Mouse (Mus musculus): Measurements from ENCODE around the gene Dnah8. TPM values are rescaled to one million over a fixed set of nuclear protein-coding genes. Genes with fewer than 3 reads are reported as not detected.

Dnah8 gene
- polyA plus RNA-seq, 1 experiment = 1.2 TPM

DNA sequence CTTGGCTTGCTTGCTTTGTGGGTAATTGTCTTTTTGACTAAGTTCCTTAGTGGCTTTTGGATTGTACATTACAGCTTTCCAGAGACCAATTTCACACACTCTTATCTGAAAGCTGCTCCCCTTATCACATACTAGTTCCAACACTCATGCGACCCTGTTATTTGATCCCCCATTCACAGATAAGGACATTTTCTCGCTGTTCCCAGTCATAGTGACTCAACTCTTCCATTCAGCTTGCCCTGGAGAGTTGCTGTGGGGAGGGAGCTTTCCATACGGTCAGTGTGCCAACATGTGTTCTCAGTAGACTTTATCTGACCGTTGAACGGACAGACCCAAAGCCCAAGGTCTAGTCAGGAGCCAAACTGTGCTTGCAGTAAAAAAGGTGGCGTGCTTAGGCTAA lies 197.0 kb downstream of the Dnah8 start:
- no peak for DNase-seq (ENCODE audit: low read depth)

DNA sequence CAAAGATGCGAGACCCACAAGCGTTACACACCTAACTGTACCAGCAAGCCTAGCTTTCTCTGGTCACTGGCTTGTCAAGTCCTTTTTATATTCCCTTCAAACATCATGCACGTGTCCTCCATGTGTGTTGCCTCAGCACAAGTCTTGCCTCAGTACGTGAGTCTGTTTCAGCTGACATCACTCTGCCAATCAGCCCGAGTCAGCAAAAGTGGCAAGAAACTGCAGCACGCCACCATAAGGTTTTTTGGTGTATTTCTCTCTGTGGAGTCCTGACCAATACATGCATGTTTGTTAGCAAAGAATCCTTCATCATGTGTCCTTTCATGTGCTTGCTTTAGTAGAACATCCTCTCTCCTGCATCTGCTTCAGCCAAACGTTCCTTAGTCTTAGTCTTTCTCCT lies 200.3 kb downstream of the Dnah8 start:
- no peak for DNase-seq (ENCODE audit: low read depth)

DNA sequence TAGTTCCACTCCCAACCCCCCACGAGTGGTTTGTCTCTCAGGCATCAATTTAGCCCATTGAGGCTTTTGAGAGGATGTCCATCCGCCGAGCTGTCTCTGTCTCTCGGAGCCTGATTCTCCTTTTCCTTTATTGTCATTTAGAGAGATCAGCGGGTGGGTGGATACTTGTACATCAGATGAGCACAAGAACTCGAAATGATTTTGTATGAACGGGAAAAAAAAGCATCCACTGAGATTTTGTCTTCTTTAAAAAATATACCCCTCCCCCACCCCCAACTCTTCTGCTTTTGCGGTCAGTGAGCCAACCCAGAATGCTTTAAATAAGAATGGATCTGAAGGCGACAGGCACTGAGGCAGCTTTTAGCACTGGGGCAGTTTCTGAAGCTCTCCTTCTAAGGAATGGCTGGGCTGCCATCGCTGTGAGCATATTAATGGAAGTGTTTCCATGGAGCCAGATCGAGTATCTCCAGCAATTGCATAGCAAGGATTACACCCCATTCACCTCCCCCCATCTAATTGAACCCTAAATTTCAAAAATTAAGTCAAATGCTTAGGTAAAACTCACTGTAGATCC lies 201.7 kb downstream of the Dnah8 start:
- no peak for DNase-seq (ENCODE audit: low read depth)

DNA sequence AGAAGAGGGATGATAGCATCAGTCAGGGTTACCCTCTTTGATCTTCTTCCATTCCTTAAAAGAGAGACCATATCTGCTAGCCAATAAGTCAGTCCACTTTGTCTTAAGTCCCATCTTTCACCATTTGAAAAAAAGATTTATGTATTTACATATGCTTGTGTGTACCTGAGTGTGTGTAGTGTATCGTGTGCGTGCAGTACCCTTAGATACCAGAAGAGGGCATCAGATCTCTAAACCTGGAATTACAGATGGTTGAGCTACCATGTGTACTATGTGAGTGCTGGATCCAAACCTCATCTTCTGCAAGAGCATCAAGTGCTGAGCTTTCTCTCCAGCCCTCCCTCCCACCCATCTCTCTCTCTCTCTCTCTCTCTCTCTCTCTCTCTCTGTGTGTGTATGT lies 207.0 kb downstream of the Dnah8 start:
- DNase-seq (ENCODE audit: low read depth) = no peak

GRCm38 (mm10) chr17:30835419-30835818 lies 211.3 kb downstream of the Dnah8 start:
- DNase-seq (ENCODE audit: low read depth) = no peak

- no peak for DNase-seq (ENCODE audit: low read depth)
Observed at GRCm38 (mm10) chr17:30837031-30837430, 212.9 kb downstream of the Dnah8 start.

DNA sequence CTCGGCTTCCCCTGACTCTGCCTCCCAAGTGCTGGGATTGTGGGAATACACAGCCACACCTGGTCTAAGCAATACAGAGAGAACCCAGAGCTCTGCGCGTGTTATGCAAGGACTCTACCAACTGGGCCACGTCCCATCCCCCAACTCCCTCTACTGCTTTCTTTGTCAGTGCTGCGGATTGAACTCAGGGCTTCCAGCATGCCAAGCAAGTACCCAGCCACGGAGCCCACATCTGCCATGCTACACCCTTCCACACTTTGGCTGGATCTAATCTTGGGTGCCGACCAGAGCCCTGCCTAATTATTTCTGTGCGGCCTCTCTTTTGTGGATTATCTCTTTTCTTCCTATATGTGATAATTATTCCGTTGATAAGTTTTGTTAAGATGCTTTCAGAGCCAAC lies 215.9 kb downstream of the Dnah8 start:
- DNase-seq (ENCODE audit: low read depth) = no peak

- no peak for DNase-seq (ENCODE audit: low read depth)
Observed at GRCm38 (mm10) chr17:30842312-30842711, 218.2 kb downstream of the Dnah8 start.

DNA sequence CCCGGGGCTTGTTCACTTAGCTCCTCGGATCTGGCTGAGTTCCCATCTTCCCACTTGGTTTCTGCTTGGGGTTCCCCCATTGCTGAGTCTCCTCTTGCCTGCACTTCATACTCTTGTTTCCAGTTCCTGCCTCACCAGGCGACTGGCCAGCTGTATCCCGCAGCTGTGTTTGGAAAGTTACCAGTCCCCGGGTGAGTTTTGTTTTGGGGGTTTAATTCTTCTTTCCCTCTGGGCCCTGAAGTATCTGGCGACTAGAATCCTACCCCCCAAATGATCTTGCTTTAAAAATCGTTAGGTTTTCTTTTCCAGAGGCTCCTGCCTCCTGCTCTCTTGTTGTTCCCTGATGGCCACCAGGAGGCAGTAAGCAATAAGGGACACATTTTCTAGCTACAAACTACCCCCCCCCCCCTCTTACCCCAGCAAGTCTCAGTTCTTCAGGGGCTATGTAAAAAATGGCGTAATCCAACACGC lies 220.2 kb downstream of the Dnah8 start:
- no peak for DNase-seq (ENCODE audit: low read depth)

DNA sequence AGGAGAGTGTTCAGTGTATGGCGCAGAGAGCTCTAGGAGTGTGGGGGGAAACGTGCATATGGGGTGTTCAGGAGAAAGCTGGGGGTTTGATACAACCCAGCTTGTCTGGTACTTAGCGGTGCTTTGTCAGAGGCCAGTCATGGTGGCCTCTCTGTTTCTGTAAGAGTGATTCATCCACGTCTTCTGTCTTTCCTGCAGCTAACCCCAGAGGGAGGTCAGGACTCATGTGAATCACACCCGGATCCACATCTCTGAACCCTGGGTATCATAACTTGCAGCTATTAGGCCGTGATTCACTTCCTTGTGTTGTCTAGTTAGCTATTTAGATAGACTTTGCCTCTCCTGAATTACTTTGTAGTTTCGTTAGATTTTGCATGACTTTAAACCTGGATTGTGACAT lies 223.3 kb downstream of the Dnah8 start:
- no peak for DNase-seq (ENCODE audit: low read depth)

GRCm38 (mm10) chr17:30848086-30848485 lies 223.9 kb downstream of the Dnah8 start:
- DNase-seq (ENCODE audit: low read depth) = no peak

- no peak for DNase-seq (ENCODE audit: low read depth)
Observed at GRCm38 (mm10) chr17:30848804-30849203, 224.7 kb downstream of the Dnah8 start.

- no peak for DNase-seq (ENCODE audit: low read depth)
Observed at GRCm38 (mm10) chr17:30849813-30850212, 225.7 kb downstream of the Dnah8 start.

DNA sequence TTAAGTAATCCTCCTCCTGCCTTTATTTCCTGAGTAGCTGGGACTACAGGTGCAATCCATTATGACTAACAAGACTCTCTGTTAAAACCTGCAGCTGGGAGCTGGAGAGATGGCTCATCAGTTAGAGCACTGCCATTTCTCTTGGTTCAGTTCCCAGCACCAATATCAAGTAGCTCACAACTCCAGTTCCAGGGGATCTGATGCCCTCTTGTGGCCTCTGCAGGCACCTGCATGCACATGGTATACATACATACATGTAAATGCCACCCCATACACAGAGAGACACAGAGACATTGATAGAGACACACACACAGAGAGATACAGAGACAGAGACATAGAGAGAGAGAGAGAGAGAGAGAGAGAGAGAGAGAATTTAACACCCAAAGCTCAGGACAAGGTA lies 228.2 kb downstream of the Dnah8 start:
- no peak for DNase-seq (ENCODE audit: low read depth)

DNA sequence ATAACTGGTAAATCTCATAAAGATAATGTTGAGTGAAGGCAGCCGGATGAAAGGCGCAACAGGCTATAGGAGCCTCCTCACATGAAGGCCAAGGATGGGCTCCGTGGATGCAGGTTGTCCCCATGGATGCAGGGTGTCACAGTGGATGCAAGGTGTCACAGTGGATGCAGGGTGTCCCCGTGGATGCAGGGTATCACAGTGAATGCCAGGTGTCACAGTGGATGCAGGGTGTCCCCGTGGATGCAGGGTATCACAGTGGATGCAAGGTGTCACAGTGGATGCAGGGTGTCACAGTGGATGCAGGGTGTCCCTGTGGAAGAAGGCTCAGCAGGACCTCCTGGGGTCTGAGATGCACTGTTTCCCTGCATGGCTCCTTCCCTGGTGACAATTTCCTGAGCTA lies 233.2 kb downstream of the Dnah8 start:
- no peak for DNase-seq (ENCODE audit: low read depth)

DNA sequence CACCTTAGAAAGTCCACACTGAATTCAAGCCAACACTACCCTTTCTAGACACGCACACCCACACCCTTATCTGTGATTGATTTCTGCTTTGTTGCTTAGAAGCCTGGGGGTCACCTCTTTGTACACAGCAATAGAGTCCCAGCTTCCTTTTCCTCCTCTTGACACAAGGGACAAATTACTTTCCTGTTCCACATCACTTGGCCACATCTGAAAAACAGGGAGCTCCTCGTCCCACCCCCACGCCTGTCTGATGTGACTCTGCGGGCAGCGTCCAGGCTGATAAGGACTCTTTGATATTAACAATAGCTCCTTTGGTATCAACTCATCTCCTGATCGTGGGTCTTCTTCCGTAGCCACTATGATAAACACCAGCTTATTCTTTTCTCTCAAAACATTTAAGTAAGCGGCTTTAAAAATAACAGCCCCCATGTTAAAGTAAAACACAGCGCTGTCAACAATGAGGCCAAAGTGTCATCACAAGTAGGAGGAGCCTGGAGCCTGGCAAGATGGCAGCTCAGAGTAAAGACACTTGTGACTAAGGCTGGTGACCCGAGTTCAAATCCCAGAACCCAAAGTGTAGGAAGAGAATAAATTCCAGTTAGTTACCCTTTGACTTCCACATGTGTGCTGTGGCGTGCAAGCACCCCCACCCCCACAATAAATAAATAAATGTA lies 234.6 kb downstream of the Dnah8 start:
- DNase-seq (ENCODE audit: low read depth) = no peak

- no peak for DNase-seq (ENCODE audit: low read depth)
Observed at GRCm38 (mm10) chr17:30859989-30860585, 235.9 kb downstream of the Dnah8 start.

DNA sequence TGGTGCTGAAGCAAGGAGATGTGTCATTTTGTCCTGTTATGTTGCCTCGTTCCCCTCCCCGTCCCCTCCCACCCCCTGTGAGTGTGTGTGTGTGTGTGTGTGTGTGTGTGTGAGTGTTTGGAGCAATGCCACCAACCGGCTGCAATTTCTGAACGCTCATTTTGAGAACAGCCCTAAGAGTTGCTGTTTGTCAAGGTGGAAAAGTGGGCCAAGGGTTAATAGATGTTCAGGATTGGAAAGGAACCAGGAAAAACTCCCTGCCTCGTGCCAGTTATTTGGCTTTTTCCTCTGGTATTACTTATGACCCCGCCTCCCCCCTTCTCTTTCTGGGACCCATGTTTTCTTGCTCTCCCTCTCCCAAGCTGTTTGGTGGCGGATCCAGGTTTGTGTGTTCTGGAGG lies 236.5 kb downstream of the Dnah8 start:
- no peak for DNase-seq (ENCODE audit: low read depth)

GRCm38 (mm10) chr17:30866281-30866680 lies 242.1 kb downstream of the Dnah8 start:
- DNase-seq (ENCODE audit: low read depth) = no peak

DNA sequence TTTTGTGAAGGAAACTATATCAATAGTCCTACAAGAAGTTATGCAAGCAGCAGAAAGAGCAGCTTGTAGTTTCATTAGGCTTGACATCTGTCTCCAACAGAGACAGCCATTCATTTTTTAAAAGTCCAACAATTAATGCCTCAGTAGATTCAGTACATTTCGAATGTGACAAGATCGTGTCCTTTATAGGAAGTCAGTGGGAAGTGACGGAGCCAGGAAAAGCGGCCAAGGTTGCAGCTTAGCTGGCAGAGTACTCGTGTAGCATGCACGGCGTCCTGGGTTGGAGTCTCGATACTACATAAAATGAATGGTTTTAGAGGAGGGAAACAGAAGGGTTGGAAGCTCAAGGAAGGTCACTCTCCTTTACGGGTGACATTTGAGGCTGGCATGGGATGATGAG lies 242.8 kb downstream of the Dnah8 start:
- DNase-seq (ENCODE audit: low read depth) = no peak

DNA sequence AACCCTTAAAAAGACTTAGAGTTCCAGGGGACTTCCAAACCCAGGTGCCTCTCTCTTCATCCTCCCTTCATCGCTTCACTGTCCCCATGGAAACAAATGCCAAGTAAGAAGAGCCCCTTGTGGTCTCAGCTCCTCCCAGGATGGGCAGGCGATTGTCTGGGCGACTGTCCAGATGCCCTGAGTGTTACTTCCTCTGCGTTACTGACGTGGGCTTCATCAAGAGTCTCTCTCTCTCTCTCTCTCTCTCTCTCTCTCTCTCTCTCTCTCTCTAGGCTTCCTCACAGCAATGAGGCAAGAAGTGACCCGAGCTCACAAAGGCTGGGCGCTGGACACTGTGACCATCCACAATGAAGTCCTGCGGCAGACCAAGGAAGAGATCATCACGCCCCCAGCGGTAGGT lies 246.9 kb downstream of the Dnah8 start:
- no peak for DNase-seq (ENCODE audit: low read depth)

- DNase-seq (ENCODE audit: low read depth) = no peak
Observed at GRCm38 (mm10) chr17:30874276-30874675, 250.1 kb downstream of the Dnah8 start.

- DNase-seq (ENCODE audit: low read depth) = no peak
Observed at GRCm38 (mm10) chr17:30877456-30877855, 253.3 kb downstream of the Dnah8 start.
